Mouse (Mus musculus): ENCODE measurements around the gene Zfp366.

DNA sequence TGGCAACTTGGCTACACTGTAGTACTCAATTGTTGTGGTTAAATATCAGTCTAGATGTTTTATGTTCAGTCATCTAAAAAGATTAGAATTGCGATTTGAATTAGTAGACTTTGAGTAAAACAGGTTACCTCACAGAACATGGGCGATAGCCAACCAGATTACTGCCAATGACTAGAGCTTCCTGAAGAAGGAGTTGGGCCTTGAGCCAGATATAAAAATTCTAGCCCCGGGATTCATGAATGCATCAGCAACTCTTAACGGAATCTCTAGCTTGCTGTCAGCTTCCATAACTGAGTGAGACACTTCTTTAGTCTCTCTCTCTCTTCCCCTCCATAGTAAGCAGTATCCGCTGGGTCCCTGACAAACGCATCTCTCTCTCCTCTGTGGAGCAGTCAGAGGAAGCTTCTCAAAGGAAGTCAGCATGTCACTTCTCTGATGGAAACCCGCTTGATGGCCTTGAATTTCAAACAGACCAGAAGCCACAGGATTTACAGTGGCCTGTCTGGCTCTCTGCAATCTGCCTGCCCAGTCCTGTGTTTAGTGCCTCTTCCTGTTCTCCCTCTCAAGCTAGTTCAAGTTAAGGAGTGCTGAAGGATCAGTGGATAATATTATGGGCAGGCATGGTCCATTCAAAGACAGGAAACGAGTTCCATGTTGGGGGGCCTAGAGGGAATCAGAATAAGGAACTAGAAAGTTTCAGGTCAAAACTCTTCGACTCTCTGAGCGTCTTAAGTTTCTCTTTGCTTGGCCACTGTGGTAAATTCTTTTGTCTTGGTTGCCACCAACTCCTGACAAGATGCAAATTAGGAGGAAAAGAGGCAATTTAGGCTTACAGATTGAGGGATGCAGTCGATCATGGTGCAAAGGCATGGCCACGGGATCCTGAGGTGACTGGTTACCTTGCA is 46.0 kb upstream of the Zfp366 start:
- TF ChIP-seq GATA1 (IDR thresholded peaks at IDR 0.05; ENCODE audit: borderline replicate concordance, low read length) (no peak), FLI1 (IDR thresholded peaks at IDR 0.05; ENCODE audit: low read length) (no peak)
